Mouse (Mus musculus) ovary, postnatal 36 days (tissue): ENCODE results near the gene Zscan10.

Experiments
- DNase-seq: peaks from one replicate; pipeline ENCODE4 v3.0.0; 2022; ENCODE audit warnings: low spot score, mixed read lengths

Gene Zscan10

GRCm38 (mm10) chr17:23653324-23653723, 52.7 kb downstream of the Zscan10 start:
- DNase-seq, result no peak

GRCm38 (mm10) chr17:23654001-23654400, 53.3 kb downstream of the Zscan10 start:
- DNase-seq, result no peak

GRCm38 (mm10) chr17:23654410-23654809, 53.8 kb downstream of the Zscan10 start:
- DNase-seq, result no peak

GRCm38 (mm10) chr17:23658450-23658849, 57.8 kb downstream of the Zscan10 start:
- no peak for DNase-seq

GRCm38 (mm10) chr17:23660117-23660875, 59.6 kb downstream of the Zscan10 start, which contains the start of gene Bicdl2:
Gene Bicdl2 (plus strand): TSS chr17:23660506.
- DNase-seq, result peak; percentile 55
